Mouse (Mus musculus) layer of hippocampus, adult 8-10 months (tissue): ENCODE results near the gene Gm1113. TPM values are rescaled to one million over a fixed set of nuclear protein-coding genes. Genes with fewer than 3 reads are reported as not detected.

Experiments used
- DNase-seq, 2 experiments: peaks; one replicate each; pipeline ENCODE4 v3.0.0; 2022; ENCODE audit warnings: low spot score in 2 of 2
- total RNA-seq, 4 experiments: library from RNA; stranded (reverse); gene quantifications; 2 replicates each; pipeline ENCODE4 v1.2.4; 2022

Gene Gm1113
- not detected for total RNA-seq

DNA sequence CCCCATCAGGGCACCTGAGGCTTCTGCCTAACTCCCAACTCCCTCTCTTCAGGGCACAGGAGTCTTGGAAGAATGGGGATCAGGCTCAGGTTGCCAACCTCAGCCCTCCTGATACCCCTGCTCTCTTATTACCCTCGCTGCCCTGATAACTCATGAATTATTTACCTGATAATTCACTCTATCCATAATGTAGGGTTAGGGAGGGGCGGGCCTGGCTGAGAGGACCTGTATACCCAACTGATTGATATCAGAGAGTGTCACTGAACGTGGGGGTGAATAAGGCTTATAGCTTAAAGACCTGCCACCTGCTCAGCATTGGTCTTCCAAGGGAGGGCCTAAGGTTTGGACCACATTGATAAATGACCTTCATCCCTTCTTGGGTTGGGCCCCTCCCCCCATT lies at the start of gene Gm1113:
Gene Gm1113, minus strand, starts transcription at position 101 of the 400 bp plus-strand sequence.
- no peak for DNase-seq

DNA sequence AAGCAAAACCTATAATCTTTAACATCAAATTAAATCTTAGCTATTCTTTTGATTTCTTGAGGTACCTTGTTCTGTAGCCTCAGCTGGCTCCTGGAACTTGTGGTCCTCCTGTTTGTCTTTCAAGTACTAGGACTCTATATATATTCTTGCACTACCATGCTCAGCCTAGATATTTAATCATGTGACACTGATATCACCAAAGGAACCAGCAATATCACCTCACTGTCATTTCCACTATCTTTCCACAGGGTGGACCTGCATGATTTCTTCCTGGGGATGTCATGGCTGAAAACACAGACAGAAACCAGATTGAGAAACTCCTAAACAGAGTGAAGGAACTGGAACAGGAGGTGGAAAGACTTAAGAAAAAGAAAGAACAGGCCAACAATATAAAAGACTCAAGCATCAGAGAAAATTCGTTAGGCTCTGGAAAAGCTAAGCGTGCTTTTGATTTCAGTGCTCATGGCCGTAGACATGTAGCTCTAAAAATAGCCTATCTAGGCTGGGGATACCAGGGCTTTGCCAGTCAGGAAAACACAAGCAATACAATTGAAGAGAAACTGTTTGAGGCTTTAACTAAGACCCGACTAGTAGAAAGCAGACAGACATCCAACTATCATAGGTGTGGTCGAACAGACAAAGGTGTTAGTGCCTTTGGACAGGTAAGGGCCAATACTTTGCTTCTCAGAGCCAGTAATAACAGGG lies 46.6 kb upstream of the Gm1113 start:
- no peak for DNase-seq

- no peak for DNase-seq
Observed at GRCm38 (mm10) chr9:35561583-35561982, 43.5 kb upstream of the Gm1113 start.

- DNase-seq = no peak
Observed at GRCm38 (mm10) chr9:35561076-35561475, 43.0 kb upstream of the Gm1113 start.

- DNase-seq = peak; percentile 79 to 81
Observed at GRCm38 (mm10) chr9:35559009-35559890, 41.2 kb upstream of the Gm1113 start.

DNA sequence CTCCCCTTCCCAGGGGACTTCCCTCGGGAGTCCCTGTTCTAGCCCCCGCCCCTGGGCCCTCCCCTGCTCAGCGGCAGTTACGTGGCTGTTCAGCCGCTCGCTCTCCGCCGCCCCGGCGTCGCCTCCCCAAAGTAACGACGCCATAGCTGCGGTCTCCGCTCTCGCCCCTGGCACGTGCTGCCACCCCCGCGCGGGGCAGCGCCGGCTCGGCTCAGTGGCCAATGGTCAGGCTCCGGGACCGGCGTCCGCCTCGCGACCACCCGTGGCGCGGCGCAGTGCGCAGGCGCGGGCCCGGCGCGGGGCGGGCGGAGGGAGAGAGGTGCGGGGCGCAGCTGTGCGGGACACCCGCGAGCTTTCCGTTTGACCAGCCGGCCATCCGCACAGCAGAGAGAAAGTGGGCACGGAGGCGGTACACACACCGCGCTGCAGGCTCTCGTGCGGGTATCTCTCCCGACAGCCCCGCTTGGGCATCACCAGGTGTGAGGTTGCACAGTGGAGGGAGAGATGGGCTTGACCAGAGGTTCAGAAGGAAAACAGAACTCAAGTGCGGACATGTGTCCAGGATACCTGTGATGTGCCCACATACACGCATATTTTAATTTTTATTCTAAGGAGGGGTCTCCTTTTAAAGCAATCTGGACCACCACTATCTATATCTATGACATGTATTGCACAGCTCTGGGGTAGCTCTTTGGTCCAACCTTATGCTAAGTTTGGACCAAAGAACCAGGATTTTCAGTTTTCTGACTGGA lies 40.4 kb upstream of the Gm1113 start, which contains the start of the genes Ddx25 and Pus3:
Gene Ddx25, minus strand, starts transcription at position 272 of the 752 bp plus-strand sequence.
Gene Pus3, plus strand, starts transcription at position 339 of the 752 bp plus-strand sequence.
- peak; percentile 56 to 69 for DNase-seq

DNA sequence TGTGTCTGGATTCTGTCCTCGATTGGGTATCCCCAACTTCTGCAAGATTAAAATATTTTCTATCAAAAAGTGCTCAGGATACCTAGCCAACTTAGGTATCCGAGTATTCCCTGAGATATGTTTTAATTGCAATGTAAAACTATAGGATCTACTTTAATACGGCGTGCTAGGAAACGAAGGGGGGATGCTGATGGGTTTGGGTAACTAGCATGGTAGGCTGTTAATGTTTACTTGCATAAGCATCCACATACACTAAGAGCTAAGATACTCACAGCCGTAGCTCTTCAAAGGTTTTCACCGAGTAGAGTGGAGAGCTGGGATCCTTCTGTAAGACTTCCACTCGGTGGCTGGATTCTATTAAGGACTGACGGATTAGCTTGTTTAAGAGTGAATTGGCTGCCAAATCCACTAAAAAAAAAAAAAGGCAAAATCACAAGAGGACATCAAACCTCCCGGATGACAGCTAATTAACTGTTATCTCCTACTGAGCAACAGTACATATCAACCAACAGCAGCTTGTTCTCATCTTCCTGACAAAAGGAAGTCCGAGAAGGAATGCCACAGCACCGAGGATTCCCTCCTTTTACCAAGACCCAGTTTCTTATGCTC lies 38.5 kb upstream of the Gm1113 start:
- DNase-seq = no peak

DNA sequence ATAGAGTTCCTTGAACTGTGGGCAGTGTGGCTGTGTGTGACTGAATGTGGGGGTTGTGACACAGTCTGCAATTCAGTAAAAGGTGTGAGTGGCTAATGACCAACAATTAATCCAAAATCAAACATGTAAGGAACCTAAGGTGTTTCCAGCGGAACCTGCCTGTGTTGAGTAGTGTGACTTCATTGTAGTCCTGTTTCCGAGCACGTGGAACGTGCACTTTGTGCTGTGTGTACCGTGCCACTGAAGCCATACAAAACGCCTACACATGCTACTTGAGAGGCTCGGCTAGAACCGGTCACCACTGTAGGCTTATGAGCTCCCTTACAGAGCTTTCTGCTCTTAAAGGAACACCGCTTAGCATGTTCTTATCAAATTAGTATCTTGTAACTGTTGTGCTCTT lies 30.4 kb upstream of the Gm1113 start:
- DNase-seq = no peak

DNA sequence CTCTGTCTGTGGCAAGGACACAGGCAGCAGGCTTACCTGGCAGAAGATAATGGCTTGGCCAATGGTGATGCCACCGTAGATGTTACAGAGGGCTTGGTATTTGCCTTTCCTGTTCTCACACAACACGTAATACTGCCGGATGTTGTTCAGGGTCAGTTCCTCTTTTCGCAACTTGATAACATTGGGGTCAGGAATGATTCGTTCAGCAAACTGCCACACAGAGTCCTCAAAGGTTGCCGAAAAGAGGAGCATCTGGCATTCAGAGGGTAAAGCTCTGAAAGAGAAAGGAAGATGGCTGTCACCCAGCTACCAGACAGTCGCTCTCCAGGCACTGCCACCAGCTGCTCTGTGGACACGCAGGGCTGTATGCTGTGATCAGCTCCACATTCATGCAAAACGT lies 28.7 kb upstream of the Gm1113 start:
- no peak for DNase-seq

GRCm38 (mm10) chr9:35545704-35546103 lies 27.6 kb upstream of the Gm1113 start:
- DNase-seq = no peak

GRCm38 (mm10) chr9:35544666-35545065 lies 26.6 kb upstream of the Gm1113 start:
- no peak for DNase-seq

GRCm38 (mm10) chr9:35543099-35543860 lies 25.2 kb upstream of the Gm1113 start:
- no peak for DNase-seq

- no peak for DNase-seq
Observed at GRCm38 (mm10) chr9:35541941-35542340, 23.9 kb upstream of the Gm1113 start.

GRCm38 (mm10) chr9:35541488-35541887 lies 23.4 kb upstream of the Gm1113 start:
- peak; percentile 49 to 82 for DNase-seq

DNA sequence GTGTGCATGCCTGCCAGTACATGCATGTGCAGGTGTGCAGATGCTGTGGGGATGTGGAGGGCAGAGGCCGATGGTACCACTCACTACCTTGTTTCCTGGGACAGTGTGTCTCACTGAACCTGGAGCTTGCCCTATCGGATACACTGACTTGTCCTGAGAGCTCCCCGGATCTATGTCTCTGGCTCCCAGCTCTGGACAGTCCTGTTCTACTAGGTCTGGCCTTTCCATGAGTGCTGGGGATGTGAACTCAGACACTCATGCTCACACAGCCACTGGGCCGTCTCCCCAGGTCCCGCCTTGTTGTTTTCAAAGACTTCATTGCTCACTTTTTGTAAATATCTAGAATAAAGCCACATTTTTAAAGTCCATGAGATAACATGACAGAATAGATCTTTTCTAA lies 23.0 kb upstream of the Gm1113 start:
- DNase-seq = no peak

- DNase-seq = no peak
Observed at GRCm38 (mm10) chr9:35539001-35539750, 21.1 kb upstream of the Gm1113 start.

- DNase-seq = no peak
Observed at GRCm38 (mm10) chr9:35535876-35536275, 17.8 kb upstream of the Gm1113 start.

DNA sequence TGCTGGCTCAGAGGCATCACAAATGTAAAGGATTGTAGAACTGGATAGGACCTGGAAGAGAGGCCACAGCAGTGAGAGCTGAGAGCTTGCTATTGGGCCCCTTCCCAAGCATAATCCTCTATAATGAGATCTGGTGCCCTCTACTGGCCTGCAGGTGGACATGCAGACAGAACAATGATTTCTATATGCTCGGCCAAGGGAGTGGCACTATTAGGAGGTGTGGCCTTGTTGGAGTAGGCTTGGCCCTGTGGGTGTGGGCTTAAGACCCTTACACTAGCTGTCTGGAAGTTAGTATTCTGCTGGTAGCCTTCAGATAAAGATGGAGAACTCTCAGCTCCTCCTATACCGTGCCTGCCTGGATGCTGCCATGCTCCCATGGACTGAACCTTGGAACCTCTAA lies 17.0 kb upstream of the Gm1113 start:
- DNase-seq = peak; percentile 38 to 42

GRCm38 (mm10) chr9:35533266-35533665 lies 15.2 kb upstream of the Gm1113 start:
- DNase-seq = no peak

- DNase-seq = no peak
Observed at GRCm38 (mm10) chr9:35529796-35530195, 11.7 kb upstream of the Gm1113 start.
